Mouse (Mus musculus): ENCODE results near the gene Chia1.

- TF ChIP-seq POLR2A (IDR thresholded peaks at IDR 0.05; ENCODE audit: borderline replicate concordance, control insufficient read depth, low read depth, low read length) (no peak), CTCF (IDR thresholded peaks at IDR 0.05; ENCODE audit: control insufficient read depth, insufficient read depth, low read length) (no peak)
Measured at GRCm38 (mm10) chr3:106171135-106171731, 58.2 kb downstream of the Chia1 start.
